Mouse (Mus musculus): Measurements from ENCODE around the gene Fbll1. TPM values are rescaled to one million over a fixed set of nuclear protein-coding genes. Genes with fewer than 3 reads are reported as not detected.
"Not testable (repeated sequence)": the region's sequence is repeated elsewhere in the genome, so short reads cannot be mapped to it uniquely, and the experiment has no call there.

The Fbll1 gene
- total RNA-seq (2021) = not detected
- long read RNA-seq, experiment 1 = 0 reads
- long read RNA-seq, experiment 2 = 0 reads

GRCm38 (mm10) chr11:35798874-35799273 lies at the start of gene Fbll1:
Fbll1 (minus strand) TSS chr11:35798884.
- no peak for DNase-seq

GRCm38 (mm10) chr11:35844299-35844698 lies 45.6 kb upstream of the Fbll1 start:
- DNase-seq = no peak

- DNase-seq = not testable (repeated sequence)
These were observed 43.9 kb upstream of the Fbll1 start for GRCm38 (mm10) chr11:35842560-35842959.

- no peak for DNase-seq
These were observed 43.1 kb upstream of the Fbll1 start for GRCm38 (mm10) chr11:35841738-35842325.

- not testable (repeated sequence) for DNase-seq
These were observed 42.1 kb upstream of the Fbll1 start for GRCm38 (mm10) chr11:35840806-35841205.

- DNase-seq = no peak
These were observed 41.6 kb upstream of the Fbll1 start for GRCm38 (mm10) chr11:35840282-35840681.

- DNase-seq = peak; percentile 88
These were observed 40.0 kb upstream of the Fbll1 start for GRCm38 (mm10) chr11:35838345-35839338.

GRCm38 (mm10) chr11:35837156-35838126 lies 38.8 kb upstream of the Fbll1 start:
- DNase-seq = no peak

- DNase-seq = peak; percentile 88
These were observed 35.5 kb upstream of the Fbll1 start, which contains the start of gene Rars for GRCm38 (mm10) chr11:35834022-35834760. Rars (minus strand) TSS chr11:35834506.

- DNase-seq = no peak
These were observed 34.6 kb upstream of the Fbll1 start for GRCm38 (mm10) chr11:35833270-35833669.

GRCm38 (mm10) chr11:35832139-35832538 lies 33.5 kb upstream of the Fbll1 start:
- DNase-seq = no peak

GRCm38 (mm10) chr11:35827714-35828113 lies 29.0 kb upstream of the Fbll1 start:
- DNase-seq = no peak

- no peak for DNase-seq
These were observed 17.6 kb upstream of the Fbll1 start for GRCm38 (mm10) chr11:35816316-35816715.

GRCm38 (mm10) chr11:35811458-35811857 lies 12.8 kb upstream of the Fbll1 start:
- DNase-seq = no peak

- DNase-seq = no peak
These were observed 2.6 kb upstream of the Fbll1 start for GRCm38 (mm10) chr11:35801332-35801731.

GRCm38 (mm10) chr11:35798495-35798820 lies 226 bp downstream of the Fbll1 start:
- DNase-seq = no peak

- DNase-seq = no peak
These were observed 761 bp downstream of the Fbll1 start for GRCm38 (mm10) chr11:35797751-35798494.

GRCm38 (mm10) chr11:35792800-35793199 lies 5.9 kb downstream of the Fbll1 start:
- not testable (repeated sequence) for DNase-seq

- DNase-seq = no peak
These were observed 10.2 kb downstream of the Fbll1 start for GRCm38 (mm10) chr11:35788443-35788842.

GRCm38 (mm10) chr11:35784537-35784936 lies 14.1 kb downstream of the Fbll1 start:
- no peak for DNase-seq

- no peak for DNase-seq
These were observed 14.7 kb downstream of the Fbll1 start for GRCm38 (mm10) chr11:35784002-35784401.

All from gastrocnemius, postnatal 25 days (tissue).